Mouse (Mus musculus): ENCODE measurements at regions not wholly inside any gene's neighbourhood (a gene's known extent, or its start where the extent isn't known, plus 50 kb on each side); places are given as distances from the start of the nearest gene placed in this dataset.

GRCm38 (mm10) chr3:148575735-148576134 is 414.6 kb downstream of the Adgrl2 start:
- no peak for TF ChIP-seq CTCF (IDR thresholded peaks at IDR 0.05; ENCODE audit: extremely low read depth, insufficient read length, insufficient replicate concordance, low read depth, low read length)
- no peak for TF ChIP-seq POLR2A (IDR thresholded peaks at IDR 0.05; ENCODE audit: low read depth, low read length)
